Mouse (Mus musculus): ENCODE results near the gene Pkig. TPM values are rescaled to one million over a fixed set of nuclear protein-coding genes. Genes with fewer than 3 reads are reported as not detected.
A peak's percentile ranks its signal among the peaks of the same experiment; 100 is the strongest.

Gene Pkig
- polyA plus RNA-seq, 1 experiment from 2014 or later = 115 TPM

GRCm38 (mm10) chr2:163667045-163667444 is 8.9 kb downstream of the Pkig start:
- Histone ChIP-seq H3K9ac (replicated peaks; ENCODE audit: low read length) (no peak overlapping the region), H3K4me2 (ENCODE audit: low read length) (no peak overlapping the region), H3K27me3 (ENCODE audit: control insufficient read depth, insufficient read depth, low read length) (no peaks in the 10 kb centered on the region), H3K27ac (replicated peaks; ENCODE audit: low read depth, low read length) (no peak overlapping the region), H3K9me3 (ENCODE audit: control insufficient read depth, low read length) (no peaks in the 10 kb centered on the region), H3K36me3 (ENCODE audit: control insufficient read depth, insufficient read depth, low read length) (no peaks in the 10 kb centered on the region), H3K4me3 (replicated peaks; ENCODE audit: low read depth, low read length) (no peak overlapping the region), H3K4me1 (ENCODE audit: control insufficient read depth, insufficient read depth, low read length) (no peaks in the 10 kb centered on the region)
- 97% methylated on average over 1 of the region's 1 CpGs for WGBS
- DNase-seq (no peak), ATAC-seq (ENCODE audit: low FRiP score, low TSS enrichment) (no peak)

DNA sequence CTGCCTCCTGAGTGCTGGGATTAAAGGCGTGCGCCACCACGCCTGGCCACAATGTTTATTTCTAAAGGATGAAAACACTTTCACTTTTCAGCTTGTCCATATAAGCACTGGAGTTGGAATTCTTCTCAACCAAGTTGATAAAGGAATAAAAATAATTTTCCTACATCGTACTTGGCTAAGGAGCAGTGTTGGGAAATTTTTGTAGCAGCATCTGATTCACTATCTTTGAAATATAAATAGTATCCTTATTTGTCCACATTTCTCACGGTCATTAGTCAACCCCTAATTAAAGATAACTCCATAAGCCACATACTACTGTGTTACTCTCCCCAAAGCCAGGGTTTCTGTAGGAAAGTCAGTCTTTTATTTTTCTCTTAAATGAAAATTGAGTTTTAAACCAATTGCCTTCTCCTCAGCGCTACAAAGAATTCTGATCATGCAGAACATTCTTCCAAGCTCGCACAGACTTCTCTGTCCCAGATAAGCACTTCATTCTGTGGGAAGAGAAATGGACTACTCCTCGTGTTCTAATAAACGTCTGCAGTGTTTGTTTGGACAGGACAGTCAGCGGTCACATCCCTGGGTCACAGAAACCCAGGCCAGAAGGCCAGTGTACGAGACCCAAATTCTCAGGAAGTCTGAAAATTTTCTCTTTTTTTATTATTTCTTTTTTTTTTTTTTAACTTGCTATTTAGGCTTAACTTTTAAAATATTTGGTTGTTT is 12.8 kb downstream of the Pkig start:
- DNase-seq (no peak), ATAC-seq (ENCODE audit: low FRiP score, low TSS enrichment) (no peak)
- no peak overlapping the region for H3K4me3 ChIP-seq (replicated peaks; ENCODE audit: low read depth, low read length)
- no peak overlapping the region for H3K9ac ChIP-seq (replicated peaks; ENCODE audit: low read length)
- 96% methylated on average over 11 of the region's 11 CpGs for WGBS
- H3K4me2 ChIP-seq (ENCODE audit: low read length) = no peak overlapping the region
- no peak overlapping the region for H3K27ac ChIP-seq (replicated peaks; ENCODE audit: low read depth, low read length)
- H3K27me3 ChIP-seq (ENCODE audit: control insufficient read depth, insufficient read depth, low read length) = no peaks in the 10 kb centered on the region
- peaks cover 12% of the 10 kb centered on the region; the same call in 1 of the 2 replicates for H3K4me1 ChIP-seq (ENCODE audit: control insufficient read depth, insufficient read depth, low read length)
- H3K9me3 ChIP-seq (ENCODE audit: control insufficient read depth, low read length) = no peaks in the 10 kb centered on the region
- no peaks in the 10 kb centered on the region for H3K36me3 ChIP-seq (ENCODE audit: control insufficient read depth, insufficient read depth, low read length)

DNA sequence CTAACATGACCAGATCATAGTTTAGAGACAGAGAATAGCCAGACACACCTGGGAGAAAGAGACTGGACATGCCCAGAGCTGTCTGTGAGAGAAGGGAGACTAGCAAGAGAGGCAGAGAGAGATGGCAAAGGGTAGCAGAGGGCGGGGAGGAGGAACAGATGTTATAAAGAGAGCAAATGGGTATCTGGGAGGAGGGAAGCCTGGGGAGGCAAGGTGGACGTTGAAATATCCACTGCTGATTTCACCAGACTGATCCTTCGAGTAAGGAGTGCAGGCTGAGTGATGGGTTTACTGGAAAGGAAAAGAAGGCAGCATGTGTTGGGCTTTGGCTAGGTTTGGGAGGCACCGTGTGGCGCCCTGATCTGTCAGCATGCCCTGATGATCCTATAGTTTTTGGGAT is 16.2 kb downstream of the Pkig start:
- no peaks in the 10 kb centered on the region for H3K36me3 ChIP-seq (ENCODE audit: control insufficient read depth, insufficient read depth, low read length)
- no peak for DNase-seq
- peaks cover 12% of the 10 kb centered on the region; the same call in 1 of the 2 replicates for H3K4me1 ChIP-seq (ENCODE audit: control insufficient read depth, insufficient read depth, low read length)
- H3K4me2 ChIP-seq (ENCODE audit: low read length) = no peak overlapping the region
- ATAC-seq (ENCODE audit: low FRiP score, low TSS enrichment) = no peak
- H3K27ac ChIP-seq (replicated peaks; ENCODE audit: low read depth, low read length) = no peak overlapping the region
- H3K9ac ChIP-seq (replicated peaks; ENCODE audit: low read length) = no peak overlapping the region
- no peaks in the 10 kb centered on the region for H3K9me3 ChIP-seq (ENCODE audit: control insufficient read depth, low read length)
- no peak overlapping the region for H3K4me3 ChIP-seq (replicated peaks; ENCODE audit: low read depth, low read length)
- WGBS = 79% methylated on average over 5 of the region's 5 CpGs
- no peaks in the 10 kb centered on the region for H3K27me3 ChIP-seq (ENCODE audit: control insufficient read depth, insufficient read depth, low read length)

- Histone ChIP-seq H3K4me2 (ENCODE audit: low read length) (no peak overlapping the region), H3K9ac (replicated peaks; ENCODE audit: low read length) (no peak overlapping the region), H3K4me1 (ENCODE audit: control insufficient read depth, insufficient read depth, low read length) (peaks cover 12% of the 10 kb centered on the region; the same call in 1 of the 2 replicates), H3K9me3 (ENCODE audit: control insufficient read depth, low read length) (no peaks in the 10 kb centered on the region), H3K27ac (replicated peaks; ENCODE audit: low read depth, low read length) (no peak overlapping the region; the same call in 1 of the 2 replicates), H3K27me3 (ENCODE audit: control insufficient read depth, insufficient read depth, low read length) (no peaks in the 10 kb centered on the region), H3K36me3 (ENCODE audit: control insufficient read depth, insufficient read depth, low read length) (no peaks in the 10 kb centered on the region), H3K4me3 (replicated peaks; ENCODE audit: low read depth, low read length) (no peak overlapping the region)
- no peak for ATAC-seq (ENCODE audit: low FRiP score, low TSS enrichment)
- no peak for DNase-seq
- WGBS = 63% methylated on average over 5 of the region's 5 CpGs
Observed at GRCm38 (mm10) chr2:163675144-163675619, 17.0 kb downstream of the Pkig start.

GRCm38 (mm10) chr2:163675662-163676061 is 17.5 kb downstream of the Pkig start:
- WGBS = 72% methylated on average over 6 of the region's 6 CpGs
- H3K36me3 ChIP-seq (ENCODE audit: control insufficient read depth, insufficient read depth, low read length) = no peaks in the 10 kb centered on the region
- H3K9ac ChIP-seq (replicated peaks; ENCODE audit: low read length) = no peak overlapping the region
- peaks cover 12% of the 10 kb centered on the region; the same call in 1 of the 2 replicates for H3K4me1 ChIP-seq (ENCODE audit: control insufficient read depth, insufficient read depth, low read length)
- H3K9me3 ChIP-seq (ENCODE audit: control insufficient read depth, low read length) = no peaks in the 10 kb centered on the region
- ATAC-seq (ENCODE audit: low FRiP score, low TSS enrichment) (no peak), DNase-seq (peak; percentile 24)
- H3K4me2 ChIP-seq (ENCODE audit: low read length) = no peak overlapping the region
- no peak overlapping the region for H3K4me3 ChIP-seq (replicated peaks; ENCODE audit: low read depth, low read length)
- no peak overlapping the region for H3K27ac ChIP-seq (replicated peaks; ENCODE audit: low read depth, low read length)
- H3K27me3 ChIP-seq (ENCODE audit: control insufficient read depth, insufficient read depth, low read length) = no peaks in the 10 kb centered on the region

GRCm38 (mm10) chr2:163676321-163676720 is 18.1 kb downstream of the Pkig start:
- no peak overlapping the region for H3K4me2 ChIP-seq (ENCODE audit: low read length)
- H3K9me3 ChIP-seq (ENCODE audit: control insufficient read depth, low read length) = no peaks in the 10 kb centered on the region
- ATAC-seq (ENCODE audit: low FRiP score, low TSS enrichment) (no peak), DNase-seq (no peak)
- no peak overlapping the region for H3K27ac ChIP-seq (replicated peaks; ENCODE audit: low read depth, low read length)
- peaks cover 12% of the 10 kb centered on the region; the same call in 1 of the 2 replicates for H3K4me1 ChIP-seq (ENCODE audit: control insufficient read depth, insufficient read depth, low read length)
- no peak overlapping the region for H3K4me3 ChIP-seq (replicated peaks; ENCODE audit: low read depth, low read length)
- 98% methylated on average over 4 of the region's 4 CpGs for WGBS
- H3K36me3 ChIP-seq (ENCODE audit: control insufficient read depth, insufficient read depth, low read length) = no peaks in the 10 kb centered on the region
- no peaks in the 10 kb centered on the region for H3K27me3 ChIP-seq (ENCODE audit: control insufficient read depth, insufficient read depth, low read length)
- H3K9ac ChIP-seq (replicated peaks; ENCODE audit: low read length) = no peak overlapping the region

DNA sequence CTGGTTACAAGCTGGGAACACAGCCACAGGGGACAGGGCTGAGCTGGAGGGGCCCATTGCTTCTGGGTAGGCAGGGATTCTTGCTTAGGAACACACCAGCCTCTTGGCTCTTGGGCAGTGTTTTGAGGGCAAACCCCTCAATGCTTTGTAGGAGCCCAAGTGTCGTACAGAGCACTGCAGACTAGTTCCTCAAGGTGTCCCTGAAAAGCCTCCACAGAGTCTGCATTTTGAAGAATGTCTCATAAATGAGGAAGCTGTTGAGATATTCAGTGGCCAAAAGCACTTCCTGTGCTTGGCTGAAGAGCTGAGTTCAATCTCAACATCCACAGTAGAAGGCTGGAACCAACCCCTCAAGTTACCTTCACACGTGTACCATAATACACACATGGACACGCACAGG is 18.6 kb downstream of the Pkig start:
- no peak overlapping the region for H3K27ac ChIP-seq (replicated peaks; ENCODE audit: low read depth, low read length)
- ATAC-seq (ENCODE audit: low FRiP score, low TSS enrichment) (no peak), DNase-seq (no peak)
- H3K4me3 ChIP-seq (replicated peaks; ENCODE audit: low read depth, low read length) = no peak overlapping the region
- H3K9ac ChIP-seq (replicated peaks; ENCODE audit: low read length) = no peak overlapping the region
- peaks cover 12% of the 10 kb centered on the region; the same call in 1 of the 2 replicates for H3K4me1 ChIP-seq (ENCODE audit: control insufficient read depth, insufficient read depth, low read length)
- no peaks in the 10 kb centered on the region for H3K27me3 ChIP-seq (ENCODE audit: control insufficient read depth, insufficient read depth, low read length)
- WGBS = 94% methylated on average over 3 of the region's 3 CpGs
- no peak overlapping the region for H3K4me2 ChIP-seq (ENCODE audit: low read length)
- H3K9me3 ChIP-seq (ENCODE audit: control insufficient read depth, low read length) = no peaks in the 10 kb centered on the region
- no peaks in the 10 kb centered on the region for H3K36me3 ChIP-seq (ENCODE audit: control insufficient read depth, insufficient read depth, low read length)

DNA sequence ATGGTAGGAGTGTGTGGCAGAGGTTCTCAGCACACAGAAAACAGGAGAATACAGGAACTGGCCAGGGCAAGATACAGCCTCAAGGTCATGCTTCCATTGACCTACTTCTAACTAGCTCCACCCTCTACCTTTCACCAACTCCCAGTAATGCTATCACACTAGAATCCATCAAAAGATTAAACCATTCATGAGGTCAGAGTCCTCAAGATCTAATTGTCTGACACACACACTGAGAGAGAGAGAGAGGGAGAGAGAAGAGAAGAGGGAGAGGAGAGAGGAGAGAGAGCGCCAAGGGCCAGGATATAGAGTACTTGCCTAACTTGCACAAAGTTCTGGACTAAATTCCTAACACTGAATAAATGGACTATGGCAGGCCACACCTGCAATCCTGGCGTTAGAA is 24.2 kb downstream of the Pkig start:
- Histone ChIP-seq H3K27me3 (ENCODE audit: control insufficient read depth, insufficient read depth, low read length) (no peaks in the 10 kb centered on the region), H3K9me3 (ENCODE audit: control insufficient read depth, low read length) (no peaks in the 10 kb centered on the region), H3K4me2 (ENCODE audit: low read length) (no peak overlapping the region), H3K4me1 (ENCODE audit: control insufficient read depth, insufficient read depth, low read length) (no peaks in the 10 kb centered on the region), H3K4me3 (replicated peaks; ENCODE audit: low read depth, low read length) (no peak overlapping the region), H3K36me3 (ENCODE audit: control insufficient read depth, insufficient read depth, low read length) (no peaks in the 10 kb centered on the region), H3K9ac (replicated peaks; ENCODE audit: low read length) (no peak overlapping the region), H3K27ac (replicated peaks; ENCODE audit: low read depth, low read length) (no peak overlapping the region)
- DNase-seq (no peak), ATAC-seq (ENCODE audit: low FRiP score, low TSS enrichment) (no peak)
- WGBS = 97% methylated on average over 2 of the region's 2 CpGs

DNA sequence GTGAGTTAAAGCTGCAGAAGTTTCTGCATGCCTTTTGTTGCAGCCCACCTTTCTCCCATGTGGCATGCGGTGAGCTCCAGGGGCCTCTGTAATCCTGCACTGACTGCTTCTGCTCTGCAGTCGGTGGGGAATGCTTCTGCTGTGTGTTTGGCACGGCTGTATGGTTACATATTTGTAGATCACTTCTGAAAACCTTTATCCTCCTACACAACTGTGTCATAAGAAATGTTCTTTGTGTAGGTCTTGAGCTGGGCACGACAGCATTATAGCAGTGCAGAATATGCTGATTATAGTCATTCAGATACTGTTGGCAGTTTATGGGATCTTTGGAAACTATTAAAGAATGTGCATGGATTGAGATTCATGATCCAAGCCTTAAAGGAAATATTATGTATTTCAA is 27.1 kb downstream of the Pkig start:
- Histone ChIP-seq H3K9me3 (ENCODE audit: control insufficient read depth, low read length) (no peaks in the 10 kb centered on the region), H3K27ac (replicated peaks; ENCODE audit: low read depth, low read length) (no peak overlapping the region), H3K4me2 (ENCODE audit: low read length) (no peak overlapping the region), H3K4me1 (ENCODE audit: control insufficient read depth, insufficient read depth, low read length) (peaks cover under 1% of the 10 kb centered on the region), H3K27me3 (ENCODE audit: control insufficient read depth, insufficient read depth, low read length) (no peaks in the 10 kb centered on the region), H3K4me3 (replicated peaks; ENCODE audit: low read depth, low read length) (no peak overlapping the region), H3K9ac (replicated peaks; ENCODE audit: low read length) (no peak overlapping the region), H3K36me3 (ENCODE audit: control insufficient read depth, insufficient read depth, low read length) (no peaks in the 10 kb centered on the region)
- WGBS = 59% methylated on average over 4 of the region's 4 CpGs
- no peak for DNase-seq
- no peak for ATAC-seq (ENCODE audit: low FRiP score, low TSS enrichment)

All from midbrain, embryonic 14.5 days (tissue).